Mouse (Mus musculus) R1 (cell line): ENCODE results near the gene H13.

Source experiments
- DNase-seq: peaks from one replicate; pipeline ENCODE4 v3.0.0-alpha.2; 2018; ENCODE audit warnings: low read depth, low spot score

The H13 gene

GRCm38 (mm10) chr2:152669256-152669638 is at the start of gene H13:
Gene H13, plus strand, starts transcription at chr2:152669461.
- DNase-seq: peak; percentile 96

- DNase-seq: no peak
Measured at GRCm38 (mm10) chr2:152620367-152621134, 48.7 kb upstream of the H13 start.

- DNase-seq: no peak
Measured at GRCm38 (mm10) chr2:152622151-152622550, 47.1 kb upstream of the H13 start.

GRCm38 (mm10) chr2:152622953-152623352 is 46.3 kb upstream of the H13 start, which contains the start of gene Defb25:
Gene Defb25, minus strand, starts transcription at chr2:152623053.
- DNase-seq: no peak

GRCm38 (mm10) chr2:152624566-152624965 is 44.7 kb upstream of the H13 start:
- DNase-seq: no peak

GRCm38 (mm10) chr2:152625256-152625655 is 44.0 kb upstream of the H13 start:
- no peak for DNase-seq

- peak; percentile 46 for DNase-seq
Measured at GRCm38 (mm10) chr2:152626774-152627591, 42.3 kb upstream of the H13 start, which contains the start of gene Rem1. Gene Rem1, plus strand, starts transcription at chr2:152626951.

GRCm38 (mm10) chr2:152628066-152628465 is 41.2 kb upstream of the H13 start:
- no peak for DNase-seq

GRCm38 (mm10) chr2:152629239-152629638 is 40.0 kb upstream of the H13 start:
- DNase-seq: no peak

- no peak for DNase-seq
Measured at GRCm38 (mm10) chr2:152629904-152630303, 39.4 kb upstream of the H13 start.

- DNase-seq: no peak
Measured at GRCm38 (mm10) chr2:152633334-152633733, 35.9 kb upstream of the H13 start.

GRCm38 (mm10) chr2:152634311-152634710 is 35.0 kb upstream of the H13 start:
- peak; percentile 65 for DNase-seq

- no peak for DNase-seq
Measured at GRCm38 (mm10) chr2:152636246-152637005, 32.8 kb upstream of the H13 start.

- DNase-seq: no peak
Measured at GRCm38 (mm10) chr2:152637006-152637322, 32.3 kb upstream of the H13 start.

- DNase-seq: no peak
Measured at GRCm38 (mm10) chr2:152637381-152637780, 31.9 kb upstream of the H13 start.

GRCm38 (mm10) chr2:152638865-152639264 is 30.4 kb upstream of the H13 start:
- DNase-seq: no peak

GRCm38 (mm10) chr2:152639406-152640113 is 29.7 kb upstream of the H13 start:
- no peak for DNase-seq

- no peak for DNase-seq
Measured at GRCm38 (mm10) chr2:152652901-152653620, 16.2 kb upstream of the H13 start.

GRCm38 (mm10) chr2:152653874-152654715 is 15.2 kb upstream of the H13 start:
- DNase-seq: peak; percentile 45

- peak; percentile 82 for DNase-seq
Measured at GRCm38 (mm10) chr2:152657398-152657797, 11.9 kb upstream of the H13 start.
